Mouse (Mus musculus): Measurements from ENCODE around the gene Actb.

Gene Actb

GRCm38 (mm10) chr5:142927341-142927930, 20.9 kb upstream of the Actb start:
- no peak for TF ChIP-seq GATA4 (IDR thresholded peaks at IDR 0.05; ENCODE audit: insufficient replicate concordance, low read length)

GRCm38 (mm10) chr5:142926940-142927228, 20.3 kb upstream of the Actb start:
- no peak for TF ChIP-seq GATA4 (IDR thresholded peaks at IDR 0.05; ENCODE audit: insufficient replicate concordance, low read length)

GRCm38 (mm10) chr5:142926204-142926939, 19.8 kb upstream of the Actb start:
- no peak for TF ChIP-seq GATA4 (IDR thresholded peaks at IDR 0.05; ENCODE audit: insufficient replicate concordance, low read length)

GRCm38 (mm10) chr5:142924336-142924959, 17.9 kb upstream of the Actb start:
- TF ChIP-seq GATA4 (IDR thresholded peaks at IDR 0.05; ENCODE audit: insufficient replicate concordance, low read length) = no peak

GRCm38 (mm10) chr5:142923781-142924180, 17.2 kb upstream of the Actb start:
- TF ChIP-seq GATA4 (IDR thresholded peaks at IDR 0.05; ENCODE audit: insufficient replicate concordance, low read length) = no peak

GRCm38 (mm10) chr5:142922251-142922650, 15.7 kb upstream of the Actb start:
- TF ChIP-seq GATA4 (IDR thresholded peaks at IDR 0.05; ENCODE audit: insufficient replicate concordance, low read length) = no peak

GRCm38 (mm10) chr5:142921074-142921459, 14.5 kb upstream of the Actb start:
- TF ChIP-seq GATA4 (IDR thresholded peaks at IDR 0.05; ENCODE audit: insufficient replicate concordance, low read length) = no peak

- peak; percentile 57; the same call in 1 of the 2 replicates for TF ChIP-seq GATA4 (IDR thresholded peaks at IDR 0.05; ENCODE audit: insufficient replicate concordance, low read length)
These were observed 13.9 kb upstream of the Actb start for GRCm38 (mm10) chr5:142920311-142921073.

GRCm38 (mm10) chr5:142917402-142917801, 10.8 kb upstream of the Actb start:
- no peak for TF ChIP-seq GATA4 (IDR thresholded peaks at IDR 0.05; ENCODE audit: insufficient replicate concordance, low read length)

- no peak for TF ChIP-seq GATA4 (IDR thresholded peaks at IDR 0.05; ENCODE audit: insufficient replicate concordance, low read length)
These were observed 10.0 kb upstream of the Actb start for GRCm38 (mm10) chr5:142916593-142916992.

GRCm38 (mm10) chr5:142915231-142915630, 8.7 kb upstream of the Actb start:
- no peak for TF ChIP-seq GATA4 (IDR thresholded peaks at IDR 0.05; ENCODE audit: insufficient replicate concordance, low read length)

GRCm38 (mm10) chr5:142912739-142913138, 6.2 kb upstream of the Actb start:
- TF ChIP-seq GATA4 (IDR thresholded peaks at IDR 0.05; ENCODE audit: insufficient replicate concordance, low read length) = no peak

- no peak for TF ChIP-seq GATA4 (IDR thresholded peaks at IDR 0.05; ENCODE audit: insufficient replicate concordance, low read length)
These were observed 5.8 kb upstream of the Actb start for GRCm38 (mm10) chr5:142912320-142912719.

GRCm38 (mm10) chr5:142911629-142912028, 5.1 kb upstream of the Actb start:
- no peak for TF ChIP-seq GATA4 (IDR thresholded peaks at IDR 0.05; ENCODE audit: insufficient replicate concordance, low read length)

- TF ChIP-seq GATA4 (IDR thresholded peaks at IDR 0.05; ENCODE audit: insufficient replicate concordance, low read length) = peak; percentile 56; the same call in 1 of the 2 replicates
These were observed 3.2 kb upstream of the Actb start for GRCm38 (mm10) chr5:142909576-142910278.

Data from liver, adult (tissue).